Mouse (Mus musculus) lung, adult 2 months (tissue): ENCODE data around the gene Dyrk3.

Source experiments
- CTCF ChIP-seq: fragments of 200-500 bp; IDR thresholded peaks from 2 replicates; pipeline ENCODE4 v1.5.1; 2011; ENCODE audit warnings: mild to moderate bottlenecking, low read length, control low read depth; ENCODE audit not compliant: insufficient read depth
- POLR2A ChIP-seq: fragments of 200-500 bp; IDR thresholded peaks from 2 replicates; pipeline ENCODE4 v1.6.1; 2011; ENCODE audit warnings: low read depth, mild to moderate bottlenecking, control low read depth, low read length, borderline replicate concordance; ENCODE audit errors: extremely low read depth

DNA sequence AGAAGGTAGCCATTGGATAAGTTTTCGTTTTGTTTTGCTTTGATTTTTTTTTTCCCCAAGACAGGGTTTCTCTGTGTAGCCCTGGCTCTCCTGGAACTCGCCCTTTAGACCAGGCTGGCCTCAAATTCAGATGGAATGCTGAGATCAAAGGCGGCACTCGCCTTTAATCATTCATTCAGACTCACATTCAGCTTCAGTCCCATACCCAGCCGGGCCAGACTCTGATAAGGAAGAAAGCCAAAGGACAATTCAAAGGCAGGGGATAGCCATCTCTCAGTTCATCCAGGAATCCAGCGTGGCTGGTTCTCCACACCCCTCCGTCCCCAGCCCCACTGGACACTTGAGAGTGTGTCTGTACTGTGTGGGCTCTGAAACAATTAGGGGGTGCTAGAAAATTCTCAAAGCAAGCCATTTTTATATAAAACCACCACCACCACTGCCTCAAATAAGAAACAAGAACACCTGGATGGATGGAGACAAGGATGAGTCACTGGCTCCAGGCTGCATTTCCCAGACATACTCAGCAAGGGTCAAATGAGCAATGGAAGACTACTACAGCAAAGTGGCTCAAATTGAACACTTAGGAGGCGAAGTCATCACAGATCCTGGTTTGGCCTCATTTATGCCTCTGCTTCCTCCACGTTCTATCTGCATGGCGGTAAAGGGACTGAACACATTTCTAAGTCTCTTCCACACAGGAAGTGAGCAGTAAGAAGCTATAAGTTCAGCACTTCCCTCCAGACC, 14.4 kb downstream of the Dyrk3 start:
- TF ChIP-seq CTCF = no peak
- TF ChIP-seq POLR2A = no peak
